Mouse (Mus musculus): ENCODE data around the gene Ubc.
"Not testable (repeated sequence)": the region's sequence is repeated elsewhere in the genome, so short reads cannot be mapped to it uniquely, and the experiment has no call there.

DNA sequence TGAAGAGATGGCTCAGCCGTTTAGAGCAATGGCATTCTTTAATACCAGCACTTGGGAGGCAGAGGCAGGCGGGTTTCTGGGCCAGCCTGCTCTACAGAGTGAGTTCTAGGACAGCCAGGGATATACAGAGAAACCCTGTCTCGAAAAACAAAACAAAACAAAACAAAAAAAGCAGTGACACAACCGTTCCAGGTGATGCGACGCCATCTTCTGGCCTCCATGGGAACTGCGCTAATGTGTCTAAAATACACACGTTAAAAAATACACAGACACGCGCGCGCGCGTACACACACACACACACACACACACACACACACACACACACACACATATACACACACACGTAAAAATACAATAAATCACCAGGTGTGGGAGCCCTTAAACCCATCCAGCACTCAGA, 44.3 kb upstream of the Ubc start:
- TF ChIP-seq FLI1 (IDR thresholded peaks at IDR 0.05; ENCODE audit: low read length); GATA1 (IDR thresholded peaks at IDR 0.05; ENCODE audit: borderline replicate concordance, low read length): not testable (repeated sequence)

Measured in megakaryocyte, embryonic 14.5 days (primary cell).